In the genomic region with DNA sequence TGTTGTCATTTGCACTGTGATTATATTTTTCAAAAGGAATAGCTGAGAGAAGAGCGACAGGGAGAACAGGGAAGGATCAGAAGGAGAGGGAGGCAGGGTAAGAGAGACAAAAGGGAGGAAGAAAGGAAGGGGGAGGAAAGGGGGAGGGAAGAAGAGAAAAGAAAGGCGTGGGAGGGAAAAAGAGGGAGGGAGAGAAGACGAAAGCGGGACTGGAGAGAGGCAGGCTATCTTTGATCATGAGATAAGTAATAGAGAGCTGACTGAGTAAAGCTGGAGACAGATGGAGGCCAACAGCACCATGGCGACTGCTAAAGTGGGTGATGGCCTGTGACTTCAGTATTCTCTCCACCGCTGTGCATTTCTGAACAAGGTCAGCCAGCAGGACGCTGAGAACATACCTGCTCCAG, we compare ENCODE assay signal across 13 mouse cellular contexts.
DNase-seq lines count a peak whose midpoint lies in the region; ATAC-seq and TF ChIP-seq lines count a peak whose summit lies in the region.
"Had no signal": no experiment of that assay in that cellular context is flagged by ENCODE, and none has a peak within 500 bp of the region (broad histone marks: within the 10 kb centered on the region; RNA-seq: fewer than 3 reads in every experiment).

No protein-coding gene starts in this region.

- no peak overlapping the region for H3K4me3 ChIP-seq in kidney, embryonic 16.5 days (ENCODE audit: low read length)
- no peak overlapping the region for H3K4me3 ChIP-seq in embryonic facial prominence, embryonic 12.5 days
- H3K4me3 ChIP-seq in forebrain, embryonic 14.5 days (ENCODE audit: low read depth, low read length), result no peak overlapping the region
- no peak overlapping the region for H3K4me3 ChIP-seq in midbrain, embryonic 13.5 days (replicated peaks)
- no peak overlapping the region for H3K4me3 ChIP-seq in thymus, adult 2 months (ENCODE audit: control insufficient read depth, insufficient read depth, low read length)
- H3K4me3 ChIP-seq: embryonic facial prominence, embryonic 15.5 days; myocyte had no signal

- no peak overlapping the region; the same call in 1 of the 2 replicates for H3K4me2 ChIP-seq in kidney, embryonic 16.5 days (replicated peaks; ENCODE audit: low read depth, low read length)
- no peak overlapping the region for H3K4me2 ChIP-seq in embryonic facial prominence, embryonic 12.5 days (replicated peaks)
- 0 out of 2 replicates have a peak overlapping the region, but pooled peaks have one; percentile 1 for H3K4me2 ChIP-seq in forebrain, embryonic 14.5 days (ENCODE audit: low read length)
- H3K4me2 ChIP-seq in midbrain, embryonic 13.5 days (replicated peaks), result peak overlapping the region; percentile 9
- H3K4me2 ChIP-seq: embryonic facial prominence, embryonic 15.5 days had no signal

- no peaks in the 10 kb centered on the region for H3K9me3 ChIP-seq in kidney, embryonic 16.5 days (ENCODE audit: low read length)
- H3K9me3 ChIP-seq in embryonic facial prominence, embryonic 12.5 days, result no peaks in the 10 kb centered on the region
- no peaks in the 10 kb centered on the region for H3K9me3 ChIP-seq in forebrain, embryonic 14.5 days (replicated peaks; ENCODE audit: control insufficient read depth, low read length)
- no peaks in the 10 kb centered on the region for H3K9me3 ChIP-seq in midbrain, embryonic 13.5 days
- H3K9me3 ChIP-seq: embryonic facial prominence, embryonic 15.5 days had no signal

- WGBS in kidney, embryonic 16.5 days, result 33% methylated on average over 7 of the region's 7 CpGs
- WGBS in embryonic facial prominence, embryonic 12.5 days, result 58% methylated on average over 7 of the region's 7 CpGs
- WGBS in forebrain, embryonic 14.5 days, result 26% methylated on average over 7 of the region's 7 CpGs
- 5% methylated on average over 7 of the region's 7 CpGs for WGBS in midbrain, embryonic 13.5 days
- WGBS in thymus, adult 2 months, result 82% methylated on average over 7 of the region's 7 CpGs

- 0 out of 2 replicates have a peak, but pooled peaks cover 7% of the 10 kb centered on the region for H3K36me3 ChIP-seq in kidney, embryonic 16.5 days (ENCODE audit: insufficient read depth, low read length)
- H3K36me3 ChIP-seq in embryonic facial prominence, embryonic 12.5 days, result no peaks in the 10 kb centered on the region; the same call in 1 of the 2 replicates
- no peaks in the 10 kb centered on the region for H3K36me3 ChIP-seq in forebrain, embryonic 14.5 days (ENCODE audit: control insufficient read depth, insufficient read depth, low read length)
- no peaks in the 10 kb centered on the region for H3K36me3 ChIP-seq in midbrain, embryonic 13.5 days
- no peaks in the 10 kb centered on the region for H3K36me3 ChIP-seq in thymus, adult 2 months (ENCODE audit: control insufficient read depth, insufficient read depth, low read length)
- H3K36me3 ChIP-seq: embryonic facial prominence, embryonic 15.5 days had no signal

- peaks cover 7% of the 10 kb centered on the region for H3K4me1 ChIP-seq in kidney, embryonic 16.5 days (ENCODE audit: insufficient read depth, low read length)
- 0 out of 2 replicates have a peak, but pooled peaks cover 2% of the 10 kb centered on the region for H3K4me1 ChIP-seq in embryonic facial prominence, embryonic 12.5 days
- H3K4me1 ChIP-seq in forebrain, embryonic 14.5 days (ENCODE audit: control insufficient read depth, insufficient read depth, low read length), result peaks cover 11% of the 10 kb centered on the region; the same call in 1 of the 2 replicates
- peaks cover 18% of the 10 kb centered on the region for H3K4me1 ChIP-seq in midbrain, embryonic 13.5 days (replicated peaks)
- no peaks in the 10 kb centered on the region for H3K4me1 ChIP-seq in thymus, adult 2 months (replicated peaks; ENCODE audit: control insufficient read depth, insufficient read depth, low read length)

- TF ChIP-seq POLR2A in thymus, adult 2 months (IDR thresholded peaks at IDR 0.05; ENCODE audit: control insufficient read depth, extremely low read depth, insufficient read depth, low read length, poor library complexity), result no peak

- peak overlapping the region; percentile 76 for H3K27ac ChIP-seq in kidney, embryonic 16.5 days (ENCODE audit: low read length)
- H3K27ac ChIP-seq in embryonic facial prominence, embryonic 12.5 days, result 0 out of 2 replicates have a peak overlapping the region, but pooled peaks have one; percentile 47
- H3K27ac ChIP-seq in forebrain, embryonic 14.5 days (ENCODE audit: low read depth, low read length), result peak overlapping the region; percentile 78; the same call in 1 of the 2 replicates
- H3K27ac ChIP-seq in midbrain, embryonic 13.5 days, result peak overlapping the region; percentile 78
- no peak overlapping the region for H3K27ac ChIP-seq in thymus, adult 2 months (ENCODE audit: control insufficient read depth, insufficient read depth, low read length)

- TF ChIP-seq CTCF in thymus, adult 2 months (IDR thresholded peaks at IDR 0.05; ENCODE audit: borderline replicate concordance, control insufficient read depth, extremely low read depth, insufficient read depth, low read length, poor library complexity), result no peak

- DNase-seq in kidney, adult 8-10 months, result no peak
- DNase-seq in forebrain, embryonic 14.5 days (ENCODE audit: low spot score), result peak; percentile 40
- no peak for DNase-seq in urinary bladder, postnatal 4 days (ENCODE audit: low spot score in 2 of 2)
- no peak for DNase-seq in thymus, adult 2 months
- DNase-seq: gastrocnemius, postnatal 36 days; kidney, postnatal 36 days; right cerebral cortex, postnatal 25 days; thymus, adult 18-20 months had no signal

- no peak overlapping the region; the same call in 1 of the 2 replicates for H3K9ac ChIP-seq in kidney, embryonic 16.5 days (replicated peaks; ENCODE audit: low read length)
- no peak overlapping the region for H3K9ac ChIP-seq in embryonic facial prominence, embryonic 12.5 days
- peak overlapping the region; percentile 29; the same call in 1 of the 2 replicates for H3K9ac ChIP-seq in forebrain, embryonic 14.5 days (ENCODE audit: low read length)
- H3K9ac ChIP-seq in midbrain, embryonic 13.5 days (replicated peaks), result peak overlapping the region; percentile 37; the same call in 1 of the 2 replicates
- H3K9ac ChIP-seq: embryonic facial prominence, embryonic 15.5 days had no signal

- 0 out of 2 replicates have a peak, but pooled peaks have one; percentile 51 for ATAC-seq in kidney, embryonic 16.5 days (ENCODE audit: low FRiP score, low TSS enrichment)
- ATAC-seq in embryonic facial prominence, embryonic 12.5 days (ENCODE audit: insufficient number of reproducible peaks, insufficient read depth, low FRiP score, low TSS enrichment), result no peak
- ATAC-seq in forebrain, embryonic 14.5 days, result peak; percentile 57
- ATAC-seq in midbrain, embryonic 13.5 days, result peak; percentile 69

- H3K27me3 ChIP-seq in kidney, embryonic 16.5 days (ENCODE audit: insufficient read depth, low read length), result no peaks in the 10 kb centered on the region
- no peaks in the 10 kb centered on the region for H3K27me3 ChIP-seq in embryonic facial prominence, embryonic 12.5 days
- H3K27me3 ChIP-seq in forebrain, embryonic 14.5 days (replicated peaks; ENCODE audit: control insufficient read depth, insufficient read depth, low read length), result no peaks in the 10 kb centered on the region
- H3K27me3 ChIP-seq in midbrain, embryonic 13.5 days, result no peaks in the 10 kb centered on the region
- H3K27me3 ChIP-seq in thymus, adult 2 months (ENCODE audit: control insufficient read depth, insufficient read depth, low read length), result no peaks in the 10 kb centered on the region
- H3K27me3 ChIP-seq: embryonic facial prominence, embryonic 15.5 days had no signal

Comparison
In these comparisons a context has a peak if more than half of its experiments do, and no peak if none do; other contexts are left out.
1. H3K4me2 ChIP-seq: peak in forebrain, embryonic 14.5 days (single experiment) and midbrain, embryonic 13.5 days (single experiment); none in kidney, embryonic 16.5 days (single experiment) and embryonic facial prominence, embryonic 12.5 days (single experiment).
2. H3K9ac ChIP-seq: peak in forebrain, embryonic 14.5 days (single experiment) and midbrain, embryonic 13.5 days (single experiment); none in kidney, embryonic 16.5 days (single experiment) and embryonic facial prominence, embryonic 12.5 days (single experiment).